In the genomic region with DNA sequence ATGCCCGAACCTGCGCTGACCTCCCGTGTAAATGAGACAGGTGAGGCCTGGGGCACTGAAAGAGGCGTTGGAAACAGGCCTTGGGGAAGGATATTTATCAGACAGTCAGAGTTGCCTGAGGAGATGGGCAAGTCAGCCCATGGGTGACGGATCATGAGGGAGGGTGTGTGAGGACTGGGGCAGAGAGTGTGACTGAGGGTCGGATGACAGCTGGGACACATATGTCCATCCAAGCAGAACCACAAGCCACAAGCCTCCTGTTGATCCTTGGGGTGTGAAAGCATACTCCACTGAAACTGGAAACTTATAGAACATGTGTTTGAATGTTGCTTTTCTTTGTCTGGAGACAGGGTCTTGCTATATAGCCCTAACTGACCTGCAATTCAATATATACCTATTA, we compare ENCODE assay signal across 1 mouse cellular context.
A peak's percentile ranks its signal among the peaks of the same experiment; 100 is the strongest.
TF ChIP-seq lines count a peak whose summit lies in the region.

No protein-coding gene starts in this region.

TF ChIP-seq in CH12.LX, 34 proteins besides CTCF, POLR2A, EP300 and RAD21:
- TF ChIP-seq ZKSCAN1 (IDR thresholded peaks at IDR 0.05; ENCODE audit: borderline replicate concordance, low read depth, low read length), result no peak
- TF ChIP-seq E2F4 (IDR thresholded peaks at IDR 0.05; ENCODE audit: insufficient replicate concordance, low read depth, low read length), result no peak
- TF ChIP-seq USF2 (conservative IDR thresholded peaks at IDR 0.05; ENCODE audit: low read depth, low read length), result no peak
- no peak for TF ChIP-seq USF1 (IDR thresholded peaks at IDR 0.05; ENCODE audit: low read depth, low read length)
- no peak for TF ChIP-seq POLR2AphosphoS2 (IDR thresholded peaks at IDR 0.05; ENCODE audit: low read depth, low read length)
- no peak for TF ChIP-seq SMC3 (IDR thresholded peaks at IDR 0.05; ENCODE audit: low read depth, low read length)
- TF ChIP-seq TBP (conservative IDR thresholded peaks at IDR 0.05; ENCODE audit: low read depth, low read length), result no peak
- TF ChIP-seq KAT2A (IDR thresholded peaks at IDR 0.05; ENCODE audit: insufficient replicate concordance, low read length), result no peak
- TF ChIP-seq NRF1 (IDR thresholded peaks at IDR 0.05; ENCODE audit: low read depth, low read length), result no peak
- no peak for TF ChIP-seq RCOR1 (conservative IDR thresholded peaks at IDR 0.05; ENCODE audit: low read depth, low read length)
- no peak for TF ChIP-seq MAFK (IDR thresholded peaks at IDR 0.05; ENCODE audit: insufficient replicate concordance, low read length)
- TF ChIP-seq MEF2A (IDR thresholded peaks at IDR 0.05; ENCODE audit: borderline replicate concordance, low read depth, low read length), result peak; percentile 16; the same call in 1 of the 2 replicates
- no peak for TF ChIP-seq MAZ (IDR thresholded peaks at IDR 0.05; ENCODE audit: low read depth, low read length)
- no peak for TF ChIP-seq HCFC1 (IDR thresholded peaks at IDR 0.05; ENCODE audit: low read depth, low read length)
- TF ChIP-seq ETS1 (conservative IDR thresholded peaks at IDR 0.05; ENCODE audit: low read depth, low read length), result peak; percentile 84
- no peak for TF ChIP-seq GABPA (IDR thresholded peaks at IDR 0.05; ENCODE audit: insufficient replicate concordance, low read depth, low read length)
- TF ChIP-seq ZC3H11A (IDR thresholded peaks at IDR 0.05; ENCODE audit: low read depth, low read length), result no peak
- peak; percentile 79 for TF ChIP-seq BHLHE40 (IDR thresholded peaks at IDR 0.05; ENCODE audit: low read depth, low read length)
- no peak for TF ChIP-seq SIN3A (IDR thresholded peaks at IDR 0.05; ENCODE audit: low read length)
- no peak for TF ChIP-seq ELF1 (IDR thresholded peaks at IDR 0.05; ENCODE audit: low read depth, low read length)
- TF ChIP-seq MAX (IDR thresholded peaks at IDR 0.05; ENCODE audit: low read length), result 0 out of 2 replicates have a peak, but pooled peaks have one; percentile 25
- no peak for TF ChIP-seq NELFE (IDR thresholded peaks at IDR 0.05; ENCODE audit: low read depth, low read length)
- no peak for TF ChIP-seq ZMIZ1 (IDR thresholded peaks at IDR 0.05; ENCODE audit: low read depth, low read length)
- peak; percentile 48; the same call in 1 of the 2 replicates for TF ChIP-seq TCF12 (IDR thresholded peaks at IDR 0.05; ENCODE audit: low read depth, low read length)
- no peak for TF ChIP-seq PAX5 (IDR thresholded peaks at IDR 0.05; ENCODE audit: low read length)
TF ChIP-seq in CH12.LX: peak in this region for 5.
